Mouse (Mus musculus) intestine, embryonic 14.5 days (tissue): ENCODE results near the gene Ano2. TPM values are rescaled to one million over a fixed set of nuclear protein-coding genes. Genes with fewer than 3 reads are reported as not detected.

ENCODE experiments used
- ATAC-seq: fragments of 200-750 bp; cut with Nextera tagmentation; replicated peaks from 2 replicates; pipeline ENCODE4 v1.8.0; 2017; ENCODE audit warnings: low read depth, moderate number of reproducible peaks, moderate TSS enrichment, moderate library complexity; ENCODE audit not compliant: low FRiP score, low TSS enrichment
- DNase-seq: peaks from one replicate; pipeline ENCODE4 v3.0.0-alpha.2; 2018; ENCODE audit warnings: low spot score
- H3K27ac ChIP-seq: fragments of 300-500 bp; sonication (generic); 2 replicates; pipeline ENCODE4 v1.5.1; 2014; ENCODE audit warnings: low read depth, mild to moderate bottlenecking, control low read depth
- H3K27me3 ChIP-seq: fragments of 300-500 bp; sonication (generic); replicated peaks from 2 replicates; pipeline ENCODE4 v1.6.1; 2014; ENCODE audit warnings: low read length, control low read depth; ENCODE audit not compliant: control insufficient read depth, insufficient read depth
- H3K36me3 ChIP-seq: fragments of 300-500 bp; sonication (generic); 2 replicates; pipeline ENCODE4 v1.6.1; 2014; ENCODE audit warnings: low read length, control low read depth; ENCODE audit not compliant: control insufficient read depth, insufficient read depth
- H3K4me1 ChIP-seq: fragments of 300-500 bp; sonication (generic); replicated peaks from 2 replicates; pipeline ENCODE4 v1.6.1; 2014; ENCODE audit warnings: low read length, control low read depth, mixed read lengths; ENCODE audit not compliant: control insufficient read depth, insufficient read depth
- H3K4me2 ChIP-seq: fragments of 300-500 bp; sonication (generic); 2 replicates; pipeline ENCODE4 v1.6.1; 2014; ENCODE audit warnings: low read length
- H3K4me3 ChIP-seq: fragments of 300-500 bp; sonication (generic); 2 replicates; pipeline ENCODE4 v1.5.1; 2014; ENCODE audit warnings: low read depth, low read length, control low read depth, mixed read lengths
- H3K9ac ChIP-seq: fragments of 300-500 bp; sonication (generic); 2 replicates; pipeline ENCODE4 v1.6.1; 2014; ENCODE audit warnings: mild to moderate bottlenecking, low read length
- H3K9me3 ChIP-seq: fragments of 300-500 bp; sonication (generic); 2 replicates; pipeline ENCODE4 v1.6.1; 2016; ENCODE audit warnings: low read length, control low read depth; ENCODE audit not compliant: control insufficient read depth
- WGBS: fragments of 180-500 bp; shearing (Covaris S2); extraction: QIAGEN DNeasy Blood & Tissue Kit; methylation state at CpG from one replicate; pipeline ENCODE4 v1.1.7; 2014; 5-methylcytosine and 5-hydroxymethylcytosine counted together
- polyA plus RNA-seq: library from polyadenylated mRNA; unstranded; fragments of >200 nt; fragmentation: Nextera tagmentation; extraction: Ambion mirVana; gene quantifications from 2 replicates; pipeline ENCODE4 v1.2.1, GENCODE M21; 2014

Gene Ano2
- polyA plus RNA-seq, 1 experiment from 2014 or later, result 0.50 TPM

DNA sequence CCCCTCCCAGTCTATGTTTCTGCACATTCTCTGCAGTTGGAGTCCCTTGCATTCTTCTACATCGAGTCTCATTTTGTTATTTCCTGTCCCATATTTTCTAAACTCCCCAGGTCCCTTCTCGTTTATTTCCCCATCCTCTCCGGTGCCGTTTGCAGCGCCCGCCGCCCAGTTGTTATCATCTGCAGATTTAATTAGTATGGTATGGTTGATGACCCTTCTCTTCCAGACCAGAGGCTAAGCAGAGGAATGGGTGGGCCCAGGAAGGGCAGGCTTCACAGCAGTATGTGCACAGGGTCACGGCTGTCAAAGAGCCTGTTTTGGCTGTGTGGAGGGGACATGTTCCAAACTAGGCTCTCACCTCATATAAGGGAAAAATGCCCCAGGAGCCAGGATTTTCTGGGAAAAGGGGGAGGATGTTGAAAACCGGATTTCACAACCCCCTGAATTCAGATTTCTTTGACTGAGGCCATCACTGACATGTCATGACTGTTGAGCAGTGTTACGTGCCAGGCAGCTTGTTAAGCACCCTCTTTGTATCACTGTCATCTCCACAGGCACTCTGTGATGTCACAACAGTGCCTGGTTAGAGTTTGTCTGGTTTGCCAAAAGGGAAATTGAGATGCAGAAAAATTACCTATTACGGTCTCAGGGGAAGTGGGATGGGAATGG, 72.8 kb downstream of the Ano2 start:
- no peak for ATAC-seq
- Histone ChIP-seq H3K9me3 (no peaks in the 10 kb centered on the region), H3K9ac (no peak overlapping the region), H3K36me3 (no peaks in the 10 kb centered on the region), H3K4me3 (no peak overlapping the region), H3K27me3 (no peaks in the 10 kb centered on the region), H3K4me1 (no peaks in the 10 kb centered on the region), H3K27ac (no peak overlapping the region), H3K4me2 (no peak overlapping the region)
- 69% methylated on average over 11 of the region's 11 CpGs for WGBS
- DNase-seq, result no peak

DNA sequence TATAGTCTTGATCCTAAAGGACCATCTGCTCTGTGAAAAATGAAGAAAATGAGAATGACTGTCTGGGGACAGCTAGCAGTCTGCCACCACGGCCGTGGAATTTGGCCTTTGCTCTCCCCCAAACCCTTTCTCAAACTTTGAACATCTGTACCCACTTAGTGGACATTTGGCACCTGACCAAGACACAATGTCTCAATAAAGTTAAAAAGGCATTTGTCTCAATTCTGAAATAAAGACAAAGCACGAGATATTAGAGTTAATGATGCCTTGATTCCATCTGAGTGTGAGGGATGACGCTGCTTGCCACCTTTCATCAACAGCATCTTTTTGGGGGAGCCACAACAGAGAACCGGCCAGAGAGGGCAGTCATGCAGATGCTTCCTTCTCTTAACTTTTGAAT, 83.0 kb downstream of the Ano2 start:
- no peak for ATAC-seq
- WGBS, result 48% methylated on average over 5 of the region's 5 CpGs
- DNase-seq, result no peak

GRCm38 (mm10) chr6:125776291-125776690, 86.1 kb downstream of the Ano2 start:
- WGBS, result 77% methylated on average over 5 of the region's 5 CpGs
- ATAC-seq (no peak), DNase-seq (no peak)
- H3K27ac ChIP-seq, result no peak overlapping the region
- H3K27me3 ChIP-seq, result no peaks in the 10 kb centered on the region
- H3K36me3 ChIP-seq, result no peaks in the 10 kb centered on the region
- H3K4me3 ChIP-seq, result no peak overlapping the region
- no peak overlapping the region for H3K4me2 ChIP-seq
- H3K9ac ChIP-seq, result no peak overlapping the region
- H3K4me1 ChIP-seq, result no peaks in the 10 kb centered on the region
- H3K9me3 ChIP-seq, result no peaks in the 10 kb centered on the region

More for the DNA sequence above, 83.0 kb downstream of the Ano2 start:
- Histone ChIP-seq H3K4me1 (no peaks in the 10 kb centered on the region), H3K4me3 (no peak overlapping the region), H3K36me3 (no peaks in the 10 kb centered on the region), H3K9me3 (no peaks in the 10 kb centered on the region), H3K27ac (no peak overlapping the region), H3K27me3 (no peaks in the 10 kb centered on the region), H3K4me2 (no peak overlapping the region), H3K9ac (no peak overlapping the region)

DNA sequence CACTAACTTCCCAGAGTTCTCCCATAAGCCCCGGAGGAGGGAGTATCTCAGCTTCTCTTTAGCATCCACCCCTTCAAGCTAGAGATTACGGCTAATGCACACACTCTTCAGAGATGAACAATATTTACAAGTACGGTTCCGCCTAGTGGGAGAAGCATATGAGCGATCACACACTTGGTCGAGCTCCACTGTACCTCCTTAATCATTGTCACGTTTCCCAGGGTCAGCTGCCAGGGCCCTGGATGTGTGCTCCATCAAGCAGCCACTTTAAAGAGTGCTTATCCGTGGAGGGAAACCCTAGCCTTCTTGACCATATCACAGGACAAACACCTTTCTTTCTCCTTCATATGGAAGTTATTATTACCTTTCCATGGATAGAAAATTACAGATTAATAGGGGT, 112.7 kb downstream of the Ano2 start:
- H3K4me2 ChIP-seq, result no peak overlapping the region
- H3K4me1 ChIP-seq, result no peaks in the 10 kb centered on the region; the same call in 1 of the 2 replicates
- ATAC-seq (no peak), DNase-seq (no peak)
- no peak overlapping the region for H3K9ac ChIP-seq
- H3K27me3 ChIP-seq, result no peaks in the 10 kb centered on the region
- no peaks in the 10 kb centered on the region for H3K9me3 ChIP-seq
- WGBS, result 55% methylated on average over 8 of the region's 8 CpGs
- H3K36me3 ChIP-seq, result no peaks in the 10 kb centered on the region
- no peak overlapping the region for H3K4me3 ChIP-seq
- no peak overlapping the region for H3K27ac ChIP-seq

GRCm38 (mm10) chr6:125803364-125804011, 113.3 kb downstream of the Ano2 start:
- DNase-seq, result no peak
- peak overlapping the region; percentile 35 for H3K4me2 ChIP-seq
- H3K4me3 ChIP-seq, result no peak overlapping the region
- no peaks in the 10 kb centered on the region for H3K9me3 ChIP-seq
- 25% methylated on average over 20 of the region's 20 CpGs for WGBS
- no peaks in the 10 kb centered on the region for H3K36me3 ChIP-seq
- H3K4me1 ChIP-seq, result no peaks in the 10 kb centered on the region; the same call in 1 of the 2 replicates
- no peak overlapping the region for H3K27ac ChIP-seq
- ATAC-seq, result no peak
- no peaks in the 10 kb centered on the region for H3K27me3 ChIP-seq
- H3K9ac ChIP-seq, result no peak overlapping the region

DNA sequence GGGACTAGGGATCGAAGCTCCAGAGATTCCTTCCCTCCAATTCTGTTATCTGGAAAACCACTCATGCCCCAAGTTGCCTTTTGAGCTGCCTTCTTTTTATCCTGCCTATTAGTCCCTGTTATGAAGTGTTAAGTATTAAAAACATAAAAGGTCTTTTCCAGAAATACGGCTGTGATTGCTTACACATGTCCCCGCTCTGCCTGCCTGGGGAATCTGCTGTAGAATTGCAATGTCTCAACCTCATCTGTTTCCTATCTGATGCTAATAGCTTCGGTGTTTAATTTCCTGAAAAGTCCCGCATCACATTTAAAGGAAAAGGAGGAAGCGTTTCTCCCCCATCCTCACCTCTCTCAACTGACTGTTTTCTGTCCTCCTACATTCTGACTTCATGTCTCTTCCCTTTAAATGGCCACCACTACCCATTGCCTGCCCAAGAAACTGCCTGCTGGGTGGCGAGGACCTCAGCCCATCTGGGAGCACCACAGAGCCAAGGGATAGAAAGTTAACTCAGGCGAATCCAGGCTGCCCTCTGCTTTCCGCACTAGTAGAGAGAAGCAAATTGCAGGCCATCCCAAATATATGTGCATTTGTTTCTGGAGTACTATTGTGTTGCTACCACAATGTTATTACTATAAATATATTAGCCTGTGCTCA, 118.9 kb downstream of the Ano2 start:
- no peak overlapping the region for H3K4me3 ChIP-seq
- WGBS, result 73% methylated on average over 9 of the region's 9 CpGs
- no peak for DNase-seq

DNA sequence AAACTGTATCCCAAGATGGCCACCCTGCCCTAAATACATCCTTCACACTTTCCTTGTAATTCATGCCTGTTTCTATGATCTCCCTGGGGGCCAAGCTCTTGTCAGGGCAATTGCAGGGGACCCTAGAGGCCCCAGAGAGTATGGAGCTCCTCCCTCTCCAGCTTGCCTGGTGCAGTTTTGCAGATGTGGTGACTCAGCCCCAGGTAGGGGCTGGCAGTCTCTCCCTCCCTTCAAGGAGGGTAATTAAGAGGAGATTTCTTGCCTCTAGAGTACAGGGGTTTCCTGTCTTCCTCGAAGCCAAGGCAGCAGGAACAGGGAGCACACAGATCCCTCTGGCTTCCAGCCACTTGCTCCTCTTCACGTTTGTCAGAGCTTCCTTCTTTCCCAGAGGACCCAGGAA, 121.2 kb downstream of the Ano2 start:
- H3K9ac ChIP-seq, result no peak overlapping the region
- H3K36me3 ChIP-seq, result no peaks in the 10 kb centered on the region
- H3K27me3 ChIP-seq, result no peaks in the 10 kb centered on the region
- ATAC-seq (no peak), DNase-seq (no peak)
- H3K4me1 ChIP-seq, result no peaks in the 10 kb centered on the region
- no peaks in the 10 kb centered on the region for H3K9me3 ChIP-seq
- no peak overlapping the region for H3K4me3 ChIP-seq
- no peak overlapping the region for H3K27ac ChIP-seq
- H3K4me2 ChIP-seq, result no peak overlapping the region
- WGBS, result 12% methylated on average over 2 of the region's 2 CpGs

More for the DNA sequence above, 118.9 kb downstream of the Ano2 start:
- Histone ChIP-seq H3K9me3 (no peaks in the 10 kb centered on the region), H3K4me1 (no peaks in the 10 kb centered on the region), H3K9ac (no peak overlapping the region), H3K4me2 (no peak overlapping the region), H3K36me3 (no peaks in the 10 kb centered on the region), H3K27ac (no peak overlapping the region), H3K27me3 (no peaks in the 10 kb centered on the region)
- ATAC-seq, result no peak

- no peaks in the 10 kb centered on the region for H3K4me1 ChIP-seq
- H3K9ac ChIP-seq, result no peak overlapping the region
- no peak overlapping the region for H3K4me2 ChIP-seq
- DNase-seq (no peak), ATAC-seq (no peak)
- no peaks in the 10 kb centered on the region for H3K27me3 ChIP-seq
- no peaks in the 10 kb centered on the region for H3K36me3 ChIP-seq
- WGBS, result 52% methylated on average over 4 of the region's 4 CpGs
- H3K9me3 ChIP-seq, result no peaks in the 10 kb centered on the region
- H3K4me3 ChIP-seq, result no peak overlapping the region
- no peak overlapping the region for H3K27ac ChIP-seq
Measured at GRCm38 (mm10) chr6:125838121-125838520, 147.9 kb downstream of the Ano2 start.
